Mouse (Mus musculus): ENCODE data around the gene Nrap.

Gene Nrap

DNA sequence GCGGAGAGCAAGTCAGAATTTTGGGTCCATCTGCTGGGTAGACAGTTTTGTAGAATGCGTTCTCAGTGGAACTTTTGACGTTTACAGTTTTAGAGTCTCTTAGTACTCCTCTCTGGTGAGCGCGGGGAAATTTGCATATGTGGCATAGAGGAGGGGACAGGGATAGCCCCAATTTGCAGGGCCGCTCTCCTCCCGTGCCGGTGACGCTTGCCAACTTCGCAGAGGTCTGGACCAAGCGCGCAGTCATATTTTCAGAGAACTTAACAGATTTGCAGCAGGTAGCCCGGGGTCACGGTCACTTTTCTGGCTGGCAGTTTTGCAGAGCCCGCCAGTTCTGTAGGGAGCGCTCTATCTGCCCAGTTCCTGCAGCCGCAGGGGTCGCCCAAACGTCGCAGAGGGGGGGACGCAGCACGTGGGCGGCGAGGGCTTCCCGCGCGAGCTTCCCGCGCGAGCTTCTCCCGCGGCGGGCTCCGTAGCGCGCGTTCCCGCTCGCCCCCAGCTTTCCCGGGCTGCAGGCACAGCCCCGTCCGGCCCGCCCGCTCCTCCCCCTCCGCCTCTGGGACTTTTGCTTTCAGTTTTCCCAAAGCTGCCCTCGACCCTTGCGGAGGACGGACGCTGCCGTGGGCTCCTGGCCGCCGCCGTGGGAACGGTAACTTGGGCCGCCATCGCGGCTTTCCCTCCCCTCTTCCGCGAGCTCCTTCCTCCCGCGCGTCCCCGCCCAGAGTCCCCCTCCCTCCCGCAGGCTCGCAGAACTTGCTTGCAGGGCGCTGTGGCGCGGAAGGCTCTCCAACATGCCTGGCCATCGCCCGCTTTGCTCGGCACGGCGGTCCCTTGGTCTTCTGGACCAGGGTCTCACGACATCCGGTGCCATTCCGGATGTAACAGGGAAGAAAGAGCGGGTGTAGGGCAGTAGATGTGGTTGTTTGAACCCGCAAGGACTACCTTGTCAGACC lies 7.1 kb upstream of the Nrap start, which contains the start of gene Casp7:
Casp7 (plus strand) TSS at position 461 of the 953 bp plus-strand sequence.
- CTCF ChIA-PET = interaction anchor here (0.7 kb wide), 1 partner anchor 332 kb away, joined by 4 read pairs; no protein-coding TSS in a partner anchor

DNA sequence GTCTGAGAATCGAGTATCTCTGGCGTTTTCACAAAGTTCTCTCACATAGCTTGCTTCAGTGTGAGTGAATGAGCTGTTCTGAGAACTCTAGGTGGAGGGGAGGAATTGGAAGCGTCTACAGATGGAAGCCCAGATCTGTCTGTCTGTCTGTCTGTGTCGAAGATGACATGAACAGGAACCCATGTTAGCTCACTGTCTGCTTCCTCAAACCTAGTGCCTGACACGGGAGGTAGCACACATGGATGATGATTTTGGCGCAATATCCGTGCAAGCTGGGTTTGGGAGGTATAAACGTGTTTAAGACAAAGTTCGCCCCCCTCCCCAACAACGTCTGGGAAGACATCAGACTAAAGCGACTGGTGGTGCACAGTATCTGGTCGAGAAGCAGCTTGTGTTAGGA lies 6.4 kb upstream of the Nrap start:
- CTCF ChIA-PET = no interaction called here

DNA sequence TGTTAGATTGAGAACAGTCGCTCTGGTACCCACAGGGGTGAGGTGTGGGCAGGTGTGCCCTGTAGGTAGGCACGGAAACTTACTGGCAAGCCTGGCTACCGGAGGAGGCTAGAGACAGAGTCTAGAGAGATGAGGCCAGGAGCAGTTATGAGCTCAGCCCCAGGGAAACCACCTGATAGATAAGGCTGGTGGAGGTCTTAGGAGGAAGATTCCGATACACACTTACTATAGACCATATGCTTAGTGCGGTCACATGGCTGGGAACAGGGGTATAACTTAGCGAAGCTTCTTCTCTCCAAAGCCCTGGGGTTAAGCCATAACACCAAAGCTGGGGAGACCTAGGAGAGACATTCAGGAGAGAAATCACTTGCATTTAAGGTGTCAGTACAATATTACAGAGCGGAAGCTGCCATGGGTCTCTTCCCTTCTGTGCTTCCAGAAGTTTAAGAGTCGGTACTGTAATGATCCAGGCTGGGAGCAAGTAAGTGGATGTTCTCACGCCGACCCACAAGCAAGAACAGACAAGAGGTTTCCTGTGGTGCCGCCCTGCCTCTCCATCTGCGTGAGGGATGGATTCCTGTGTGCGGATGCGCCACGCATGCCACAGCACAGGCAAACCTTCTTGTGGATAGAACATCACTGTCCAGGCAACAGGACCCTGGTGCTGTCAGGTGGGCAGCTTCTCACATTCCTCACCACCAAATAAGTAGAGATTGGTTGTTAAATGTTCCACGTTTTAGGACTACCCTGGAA lies 5.5 kb upstream of the Nrap start:
- CTCF ChIA-PET = no interaction called here

DNA sequence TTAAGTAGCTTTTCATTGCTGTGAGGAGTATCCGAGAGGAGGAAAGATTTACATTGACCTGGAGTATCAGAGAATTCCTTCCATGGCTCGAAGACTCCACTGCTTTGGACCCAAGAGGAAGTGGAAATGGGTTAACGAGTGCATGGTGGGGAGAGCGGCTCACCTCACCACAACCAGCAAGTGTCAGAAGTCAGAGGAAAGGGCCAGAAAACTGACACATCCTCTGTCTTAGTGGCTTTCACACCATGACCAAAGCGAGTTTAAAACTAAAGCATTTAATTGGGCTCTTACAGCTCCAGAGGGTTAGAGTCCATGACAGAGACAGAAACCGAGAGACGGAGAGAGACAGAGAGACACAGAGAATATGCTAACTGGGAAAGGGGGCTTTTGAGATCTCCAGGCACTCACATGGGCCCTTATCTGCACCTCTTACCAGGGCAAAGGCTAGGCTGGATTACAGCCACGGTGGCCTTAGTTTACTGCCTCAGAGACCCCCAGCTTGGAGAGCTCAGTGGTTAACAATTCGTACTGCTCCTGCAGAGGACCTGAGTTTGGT lies 3.6 kb upstream of the Nrap start:
- CTCF ChIA-PET = no interaction called here

DNA sequence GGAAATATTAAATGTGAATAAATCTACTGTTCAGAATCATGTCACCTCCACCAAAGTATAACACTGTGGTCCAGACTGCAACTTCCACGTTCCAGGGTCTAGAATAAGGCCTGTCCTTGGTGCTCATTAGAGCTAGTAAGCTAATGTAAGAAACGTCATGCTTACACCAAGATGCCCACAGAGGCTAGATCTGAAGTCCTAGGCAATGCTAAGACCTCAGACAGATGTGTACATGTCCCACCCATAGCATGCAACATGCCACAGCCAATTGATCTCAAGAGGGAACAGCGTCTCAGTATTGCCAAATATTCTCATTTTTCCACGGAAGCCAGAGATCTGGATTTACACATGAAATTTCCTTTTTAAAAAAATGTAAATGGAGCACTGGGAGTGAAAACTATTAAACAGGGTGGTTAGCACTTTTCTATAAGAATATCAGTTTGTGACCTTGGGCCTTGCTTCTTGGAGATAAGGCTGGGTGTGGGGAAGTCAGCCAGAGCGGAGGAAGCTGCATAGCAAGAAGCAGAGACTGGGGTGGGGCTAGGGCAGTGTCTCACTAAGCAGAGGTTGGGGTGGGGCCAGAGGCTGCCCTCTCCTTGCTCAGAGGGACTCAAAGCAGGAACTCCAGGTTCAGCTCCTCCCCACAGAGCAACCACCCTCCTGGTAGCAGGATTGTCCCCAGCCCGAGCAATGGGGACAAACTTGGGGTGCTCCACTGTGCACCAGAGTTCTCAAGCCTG lies 1.6 kb upstream of the Nrap start:
- CTCF ChIA-PET = no interaction called here

DNA sequence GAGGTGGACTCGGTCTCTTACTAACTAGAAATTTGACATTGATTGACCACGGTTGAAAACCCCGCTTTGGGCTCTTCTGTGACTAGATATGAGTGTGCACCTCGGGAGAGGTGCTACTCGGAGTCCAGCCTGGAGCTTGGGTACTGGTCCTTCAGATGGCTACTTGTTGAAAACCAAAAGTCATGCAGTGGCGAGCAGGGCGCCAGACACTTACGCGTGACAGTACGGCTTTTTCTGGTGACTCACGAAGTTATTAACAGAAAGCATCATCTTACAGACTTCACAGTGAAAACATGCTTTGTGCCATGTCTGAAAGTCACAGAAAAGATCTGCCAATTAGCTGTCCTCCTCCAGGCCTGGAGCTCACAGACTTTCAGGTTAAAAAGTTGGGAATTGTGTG lies 661 bp downstream of the Nrap start:
- CTCF ChIA-PET = interaction anchor here (0.5 kb wide), 1 partner anchor 381 kb away, joined by 7 read pairs; no protein-coding TSS in a partner anchor

DNA sequence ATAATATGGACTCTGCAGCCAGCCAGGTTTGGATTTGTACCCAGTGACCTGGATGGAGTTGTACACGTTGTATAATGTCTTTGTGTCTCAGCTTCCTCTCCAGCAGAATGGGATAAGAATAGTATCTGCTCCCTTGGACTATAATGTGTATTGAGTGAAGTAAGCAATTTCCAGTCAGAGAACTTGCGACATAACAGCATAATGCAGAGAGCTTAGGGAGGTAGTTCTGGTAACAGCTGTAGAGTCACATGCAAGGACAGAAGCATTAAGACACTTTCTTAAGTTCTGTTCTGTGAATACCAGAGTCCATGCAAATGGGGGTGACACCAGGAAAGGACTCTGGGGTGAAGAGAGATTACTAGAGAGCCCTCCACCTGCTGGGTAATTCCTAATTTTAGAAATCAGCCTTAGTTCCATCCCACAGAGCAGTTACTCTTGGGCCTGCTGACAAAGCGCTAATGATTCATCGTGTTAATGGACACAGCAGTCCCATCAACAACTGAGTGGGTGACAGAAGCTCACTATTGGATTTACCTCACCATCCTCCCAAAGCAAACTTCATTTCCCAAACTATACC lies 2.0 kb downstream of the Nrap start:
- CTCF ChIA-PET = no interaction called here

DNA sequence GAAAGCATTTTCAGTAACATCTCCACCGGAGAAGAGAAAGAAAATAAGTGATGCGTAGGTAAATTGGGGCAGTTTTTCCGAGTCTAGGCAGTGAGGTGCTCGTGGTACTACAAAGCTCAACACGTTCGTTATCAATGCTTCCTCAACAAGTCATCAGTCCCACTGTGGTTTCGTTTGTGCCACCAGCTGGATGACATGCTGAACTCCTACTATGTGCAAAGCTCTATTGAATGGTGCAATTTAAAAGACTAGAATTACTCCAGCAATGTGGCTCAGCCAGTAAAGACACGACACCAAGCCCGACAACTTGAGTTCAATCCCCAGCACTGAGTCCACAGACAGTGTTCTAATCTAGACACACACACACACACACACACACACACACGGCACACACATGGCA lies 3.7 kb downstream of the Nrap start:
- CTCF ChIA-PET = no interaction called here

DNA sequence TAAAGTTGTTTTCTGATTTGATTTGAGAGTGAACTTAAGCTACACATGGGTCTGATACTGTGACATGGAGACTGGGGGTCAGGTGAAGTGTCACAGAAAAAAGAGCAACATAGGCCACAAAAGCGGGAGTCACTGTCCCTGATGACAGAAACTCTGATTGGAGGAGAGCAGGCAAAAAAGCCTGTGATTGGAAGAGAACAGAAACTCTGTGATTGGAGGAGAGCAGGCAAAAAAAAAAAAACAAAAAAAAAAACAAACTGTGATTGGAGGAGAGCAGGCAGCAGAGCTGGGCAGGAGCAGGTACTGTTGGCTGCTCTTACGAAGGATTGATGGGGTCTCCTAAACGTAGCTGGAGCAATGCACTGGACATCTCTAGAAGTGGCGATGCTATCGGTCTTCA lies 4.3 kb downstream of the Nrap start:
- CTCF ChIA-PET = no interaction called here

DNA sequence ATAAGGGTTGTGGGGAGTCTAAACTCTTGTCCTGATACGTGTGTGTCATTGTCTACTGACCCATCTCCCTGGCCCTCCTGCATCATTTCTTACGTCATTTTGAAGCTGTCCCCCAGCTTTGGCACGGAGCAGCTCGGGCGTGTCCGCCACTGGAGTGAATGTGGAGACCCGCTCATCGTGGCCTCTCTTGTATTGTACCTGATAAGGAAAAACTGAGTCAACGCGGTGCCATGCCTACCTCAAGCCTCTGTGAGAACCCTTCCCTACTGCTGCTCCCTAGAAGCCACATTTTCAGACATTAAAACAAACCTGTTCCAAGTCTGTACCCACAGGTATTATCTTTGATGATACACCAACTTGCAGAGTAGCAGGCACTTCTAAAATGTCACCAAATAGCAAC lies 8.4 kb downstream of the Nrap start:
- CTCF ChIA-PET = no interaction called here

DNA sequence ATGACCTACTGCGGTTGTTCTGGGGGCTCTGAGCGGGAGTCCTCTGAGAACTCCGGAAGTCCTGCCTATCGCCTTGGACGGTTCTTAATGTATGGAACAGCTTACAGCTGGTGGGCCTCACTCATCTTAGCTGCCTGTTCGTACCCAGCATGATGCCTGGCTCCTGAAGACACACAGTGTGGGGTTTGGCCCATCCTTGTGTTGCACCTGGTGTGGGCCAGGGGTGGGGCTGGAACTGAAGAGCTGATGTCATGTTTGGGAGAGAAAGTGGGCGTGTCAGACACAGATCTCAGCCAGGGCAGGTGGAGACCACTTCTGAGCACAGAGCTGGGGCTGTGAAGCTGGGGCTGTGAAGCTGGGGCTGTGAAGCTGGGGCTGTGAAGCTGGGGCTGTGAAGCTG lies 9.5 kb downstream of the Nrap start:
- CTCF ChIA-PET = no interaction called here

DNA sequence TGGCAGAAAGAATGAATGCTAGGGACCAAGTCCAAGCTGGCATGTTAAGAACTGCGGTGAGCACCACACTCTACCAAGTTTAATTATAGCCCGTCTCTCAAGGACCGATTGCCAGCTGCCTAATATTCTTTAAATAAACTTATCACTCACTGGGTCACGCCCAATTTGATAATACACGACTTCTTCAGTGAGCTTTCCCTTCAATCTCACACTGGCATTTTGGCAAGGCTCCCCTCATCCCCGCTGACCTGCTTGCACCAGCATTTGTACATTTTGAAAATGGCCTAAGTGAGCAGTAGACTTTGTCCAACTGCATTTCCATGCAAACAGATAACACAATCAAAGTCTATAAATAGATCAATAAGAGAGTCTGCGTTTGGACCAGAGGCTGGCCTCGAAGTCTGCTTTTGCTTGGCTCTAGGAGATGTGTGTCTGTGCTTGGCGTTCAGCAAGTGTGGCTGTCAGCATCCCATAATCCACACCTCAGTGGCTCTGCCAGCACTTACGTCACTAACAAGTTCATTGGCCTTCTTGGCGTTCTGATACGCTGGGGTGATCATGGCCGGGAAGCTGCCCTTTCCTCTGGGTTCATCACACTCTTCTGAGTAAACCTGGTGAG lies 11.2 kb downstream of the Nrap start:
- CTCF ChIA-PET = no interaction called here

DNA sequence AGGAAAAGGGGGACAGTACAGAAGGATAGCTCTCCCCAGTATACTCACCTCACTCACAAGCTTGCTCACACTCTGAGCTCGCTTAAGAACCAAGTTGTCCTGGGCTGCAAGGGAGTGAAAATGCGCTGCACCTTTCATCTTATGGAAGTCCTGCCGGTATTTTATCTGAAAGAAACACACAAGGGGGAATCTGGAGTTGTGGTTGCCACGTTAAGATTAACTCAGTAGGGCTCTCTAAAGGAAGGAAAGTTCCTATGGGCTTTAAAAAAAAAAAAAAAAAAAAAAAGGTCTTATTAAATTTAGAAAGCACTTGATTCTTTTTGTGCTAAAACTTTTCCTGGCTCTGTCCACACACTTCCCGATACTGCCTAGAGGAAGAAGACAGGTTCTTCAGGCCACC lies 11.8 kb downstream of the Nrap start:
- CTCF ChIA-PET = no interaction called here

DNA sequence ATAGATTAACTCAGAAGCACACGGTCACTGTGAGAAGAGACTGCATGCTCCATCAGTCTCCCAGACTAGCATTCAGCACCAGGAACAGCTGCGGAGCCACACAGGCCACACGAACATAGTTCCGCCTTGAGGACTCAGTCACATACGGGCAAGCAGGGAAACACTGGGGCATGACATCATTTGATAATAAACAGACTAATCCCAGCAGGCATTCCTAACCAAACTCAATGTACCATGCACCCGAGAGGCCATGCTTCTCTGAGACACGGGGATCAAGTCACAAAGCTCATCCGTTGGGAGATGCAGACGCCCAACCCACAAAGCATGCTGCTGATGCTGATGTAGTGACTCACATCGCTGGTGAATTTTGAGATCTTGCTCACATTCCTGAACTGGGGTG lies 15.8 kb downstream of the Nrap start:
- CTCF ChIA-PET = no interaction called here

DNA sequence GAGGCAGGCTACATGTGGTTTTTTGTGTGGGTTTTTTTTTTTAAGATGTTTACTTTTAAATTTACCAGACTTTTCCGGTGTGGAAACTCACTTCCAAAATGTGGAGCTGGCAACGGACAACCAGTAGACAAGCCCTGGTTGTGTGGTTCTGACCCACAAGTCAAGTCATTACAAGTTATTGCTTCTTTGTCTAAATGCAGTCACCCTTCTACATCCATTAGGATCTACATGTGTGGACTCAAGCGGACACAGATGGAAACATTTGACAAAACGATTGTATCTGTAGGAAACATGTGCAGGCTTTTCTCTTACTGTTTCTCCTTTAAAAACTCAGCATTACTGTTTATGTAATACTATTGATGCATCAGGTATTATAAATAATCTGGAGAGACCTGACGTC lies 16.6 kb downstream of the Nrap start:
- CTCF ChIA-PET = no interaction called here

DNA sequence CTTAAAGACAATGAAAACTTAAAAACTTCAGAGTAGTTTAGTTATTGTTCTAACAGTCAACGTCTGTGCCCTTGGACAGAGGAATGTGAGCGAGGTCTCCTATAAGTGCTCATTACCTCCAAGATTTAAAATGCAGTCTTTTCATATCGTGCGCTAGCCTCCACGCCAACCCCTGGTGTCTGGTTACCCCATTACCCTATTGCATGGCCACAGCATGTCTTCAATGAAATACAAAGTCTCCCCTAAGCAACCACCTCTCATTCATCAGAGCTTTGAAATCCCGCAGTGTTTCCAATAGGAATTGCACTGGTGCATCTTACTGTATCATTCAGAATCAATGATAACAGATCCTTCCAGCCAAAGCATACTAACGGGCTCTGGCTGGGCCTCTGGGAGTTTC lies 17.6 kb downstream of the Nrap start:
- CTCF ChIA-PET = no interaction called here

DNA sequence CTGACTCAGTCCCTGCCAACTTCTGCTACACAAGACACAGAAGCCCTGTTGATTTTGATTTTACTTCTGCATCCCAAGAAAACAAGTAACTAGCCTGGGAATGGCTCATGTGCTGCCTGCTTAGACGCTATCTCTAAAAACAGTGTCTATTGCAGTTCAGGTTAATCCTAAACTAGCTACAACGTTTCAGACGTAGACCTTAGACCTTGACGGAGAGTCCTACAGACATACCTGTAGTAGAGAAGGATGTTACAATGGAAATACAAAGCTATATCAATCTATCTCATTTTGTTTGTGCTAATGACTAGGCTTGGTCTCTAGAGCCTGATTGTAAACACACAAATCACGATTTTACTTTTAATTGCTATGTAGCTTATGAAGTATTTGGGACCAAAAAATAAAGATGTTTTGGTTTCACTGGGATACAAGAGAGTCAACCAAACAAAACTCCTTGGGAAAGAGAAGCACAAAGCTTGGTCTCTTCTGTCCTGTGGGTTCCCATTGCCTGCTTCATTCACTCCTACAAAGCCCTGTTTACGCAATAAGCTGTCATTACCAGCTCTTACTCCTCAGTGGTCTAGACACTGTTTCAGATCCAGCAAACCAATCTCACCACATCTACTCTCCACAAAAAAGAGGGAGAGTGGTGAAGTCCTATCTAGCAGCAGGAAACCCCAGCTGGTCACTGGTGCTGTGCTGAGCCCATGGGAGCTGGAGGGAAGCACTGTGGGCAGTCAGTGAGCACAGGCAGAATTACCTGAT lies 19.3 kb downstream of the Nrap start:
- CTCF ChIA-PET = no interaction called here

DNA sequence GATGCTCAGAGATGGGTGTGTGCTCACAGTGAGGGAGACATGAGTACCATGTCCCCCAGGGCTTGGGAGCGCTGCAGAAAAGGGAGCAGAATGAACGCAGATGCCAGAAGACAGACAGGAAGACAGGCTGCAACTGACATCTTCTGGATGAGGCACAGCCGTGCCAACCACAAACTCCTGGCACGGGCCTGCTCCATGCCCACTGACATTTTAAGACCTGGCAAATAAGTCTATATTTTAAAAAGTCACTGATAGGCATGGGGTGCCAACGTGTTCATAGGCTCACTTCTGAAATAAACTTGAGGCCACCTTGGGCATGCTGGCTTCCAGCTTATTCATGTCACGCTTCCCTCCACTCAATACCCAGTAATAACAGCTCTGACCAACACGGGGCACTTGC lies 20.9 kb downstream of the Nrap start:
- CTCF ChIA-PET = no interaction called here

DNA sequence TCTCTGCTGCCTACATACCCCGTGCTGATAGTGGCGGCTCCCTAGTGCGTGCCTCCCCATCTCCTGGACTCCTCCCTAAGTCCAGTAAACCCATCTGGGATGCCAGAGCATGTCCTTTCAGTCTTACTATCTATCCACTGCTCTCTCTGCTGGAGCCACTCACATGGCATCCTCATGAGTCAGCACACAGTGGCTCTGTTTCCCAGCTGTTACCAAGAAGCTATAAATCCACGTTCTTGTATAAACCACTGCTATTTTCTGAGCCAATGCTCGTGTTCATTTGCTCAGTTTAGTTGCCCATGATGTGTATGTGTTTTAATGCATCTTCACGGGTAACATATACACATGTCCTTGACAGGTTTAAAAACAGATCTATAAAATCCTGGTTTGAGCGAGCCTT lies 22.1 kb downstream of the Nrap start:
- CTCF ChIA-PET = no interaction called here

DNA sequence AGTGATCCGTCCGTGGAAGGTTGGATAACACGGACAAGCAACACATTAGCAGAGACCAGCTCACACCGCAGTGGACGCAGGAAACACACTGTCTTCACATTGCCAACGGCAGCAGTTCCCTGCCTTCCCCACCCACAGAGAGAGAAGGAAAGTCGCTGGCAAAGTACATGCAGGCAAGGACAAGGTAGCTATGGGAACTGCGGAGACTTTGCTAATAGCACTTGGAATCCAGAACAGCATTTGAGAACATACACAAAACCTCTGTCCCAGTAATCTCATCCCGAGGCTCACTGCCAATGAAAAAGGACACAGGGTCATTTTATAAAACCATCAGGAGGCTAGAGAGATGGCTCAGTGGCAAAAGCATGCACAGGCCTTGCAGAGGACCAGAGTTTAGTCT lies 23.2 kb downstream of the Nrap start:
- CTCF ChIA-PET = no interaction called here

DNA sequence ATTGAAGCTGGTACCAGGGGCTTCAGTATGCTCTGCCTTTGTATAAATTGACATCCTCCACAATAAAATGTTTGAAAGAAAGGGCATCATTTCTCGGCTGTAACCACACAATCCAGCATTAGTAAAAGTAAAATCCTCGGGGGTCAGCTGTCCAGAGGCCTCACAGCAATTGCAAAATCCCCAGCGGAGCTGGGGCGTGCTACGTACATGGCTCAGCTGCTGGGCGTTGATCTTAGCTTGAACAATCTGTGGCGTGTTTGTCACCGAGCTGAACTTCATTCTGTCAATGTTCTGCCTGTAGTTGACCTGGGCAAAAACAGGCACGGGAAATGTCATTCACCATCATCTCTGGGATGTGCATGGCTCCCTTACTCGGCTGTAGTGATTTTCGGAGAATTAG lies 23.7 kb downstream of the Nrap start:
- CTCF ChIA-PET = no interaction called here
